Mouse (Mus musculus): ENCODE data around the gene Tceanc2.

DNA sequence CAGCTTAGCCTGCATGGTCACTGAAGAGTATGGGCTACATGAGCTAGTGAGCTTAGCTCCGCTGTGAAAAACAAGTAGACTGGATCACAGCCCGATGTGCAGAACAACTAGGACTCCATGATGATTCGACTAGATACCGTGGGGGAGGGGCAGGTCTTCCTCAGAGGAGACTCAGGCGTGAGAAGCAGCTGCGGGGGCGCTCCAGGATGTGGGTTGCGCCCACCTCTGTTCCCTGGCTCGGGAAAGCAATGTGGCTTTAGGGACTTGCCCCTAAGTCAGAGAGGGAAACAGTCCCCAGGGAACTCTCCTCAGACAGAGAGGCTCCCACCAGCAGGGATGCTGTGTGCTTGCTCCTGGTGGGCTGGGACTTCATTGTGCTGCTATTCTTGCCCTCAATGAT, 48.4 kb downstream of the Tceanc2 start:
- TF ChIP-seq MYOD1 (IDR thresholded peaks at IDR 0.05; ENCODE audit: control insufficient read depth, insufficient read length, low read depth) (no peak), CTCF (IDR thresholded peaks at IDR 0.05; ENCODE audit: control insufficient read depth, insufficient read depth, insufficient read length) (no peak), MAX (IDR thresholded peaks at IDR 0.05) (no peak), USF1 (IDR thresholded peaks at IDR 0.05; ENCODE audit: low read depth) (no peak), CEBPB (IDR thresholded peaks at IDR 0.05; ENCODE audit: low read depth) (no peak), MYOG (IDR thresholded peaks at IDR 0.05; ENCODE audit: control insufficient read depth, extremely low read depth, insufficient read length) (no peak), FOSL1 (IDR thresholded peaks at IDR 0.05; ENCODE audit: insufficient read depth, low read length, poor library complexity, severe bottlenecking) (no peak)
